Mouse (Mus musculus): ENCODE results near the gene Klhl40. TPM values are rescaled to one million over a fixed set of nuclear protein-coding genes. Genes with fewer than 3 reads are reported as not detected.

The Klhl40 gene
- total and polyA plus RNA-seq, 3 experiments = not detected

DNA sequence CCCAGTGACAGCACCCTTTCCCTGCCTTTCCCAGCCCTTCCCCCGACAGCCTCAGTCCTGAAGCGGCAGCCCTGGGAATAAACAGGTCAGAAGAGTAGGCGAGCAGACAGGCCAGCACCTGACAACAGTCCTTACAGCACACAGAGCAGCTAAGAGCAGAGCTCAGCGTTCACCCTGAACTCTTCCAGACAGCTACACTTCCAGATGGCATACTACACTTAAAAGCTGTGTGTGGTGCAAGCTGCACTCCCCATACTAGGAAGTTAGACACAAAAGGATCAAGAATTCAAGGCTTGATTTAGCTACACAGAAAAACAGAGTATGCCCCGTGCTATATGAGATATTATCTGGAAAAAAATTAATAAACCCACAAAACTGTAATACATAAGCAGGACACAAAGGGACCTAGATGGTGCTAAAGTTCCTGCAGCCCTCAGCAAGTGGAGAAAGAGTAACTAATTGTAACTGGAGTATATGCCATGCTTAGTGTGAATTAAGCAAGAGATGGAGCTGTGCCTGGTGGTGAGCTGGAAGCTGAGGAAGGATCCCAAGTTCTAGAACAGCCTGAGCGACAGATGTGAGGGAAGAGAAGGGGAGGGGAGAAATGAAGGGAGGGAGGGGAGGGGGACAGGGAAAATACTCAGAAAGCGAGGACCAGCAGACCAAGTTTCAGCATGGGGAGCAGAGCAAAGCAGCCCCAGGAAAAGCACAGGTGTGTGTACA lies 52.0 kb downstream of the Klhl40 start:
- no peak for ATAC-seq (ENCODE audit: extremely low read depth, insufficient number of reproducible peaks, low FRiP score, poor library complexity, severe bottlenecking)
- H3K9me3 ChIP-seq (replicated peaks) = no peaks in the 10 kb centered on the region
- no peaks in the 10 kb centered on the region for H3K36me3 ChIP-seq (replicated peaks)
- no peaks in the 10 kb centered on the region for H3K4me1 ChIP-seq (ENCODE audit: insufficient read depth, low read depth, low read length)
- DNase-seq (ENCODE audit: low spot score) = no peak
- no peak overlapping the region for H3K4me3 ChIP-seq (ENCODE audit: low read depth, low read length)
- no peak for TF ChIP-seq CTCF (IDR thresholded peaks at IDR 0.05; ENCODE audit: low read depth, low read length)
- no peak for TF ChIP-seq POLR2AphosphoS5 (IDR thresholded peaks at IDR 0.05; ENCODE audit: insufficient replicate concordance, low read depth, low read length)
- TF ChIP-seq GATA1 (IDR thresholded peaks at IDR 0.05; ENCODE audit: borderline replicate concordance, low read length) = no peak
- TF ChIP-seq GATA2 (IDR thresholded peaks at IDR 0.05; ENCODE audit: borderline replicate concordance, low read depth, low read length) = no peak
- no peak for TF ChIP-seq TAL1 (conservative IDR thresholded peaks at IDR 0.05; ENCODE audit: low read depth, low read length)
- peaks cover 25% of the 10 kb centered on the region; the same call in 1 of the 2 replicates for H3K27me3 ChIP-seq (ENCODE audit: insufficient read depth, low read length)

GRCm38 (mm10) chr9:121830243-121830955 lies 53.0 kb downstream of the Klhl40 start:
- ATAC-seq (ENCODE audit: extremely low read depth, insufficient number of reproducible peaks, low FRiP score, poor library complexity, severe bottlenecking) (no peak), DNase-seq (ENCODE audit: low spot score) (peak; percentile 27)
- Histone ChIP-seq H3K36me3 (replicated peaks) (no peaks in the 10 kb centered on the region), H3K9me3 (replicated peaks) (peaks cover under 1% of the 10 kb centered on the region), H3K4me3 (ENCODE audit: low read depth, low read length) (no peak overlapping the region), H3K4me1 (ENCODE audit: insufficient read depth, low read depth, low read length) (no peaks in the 10 kb centered on the region), H3K27me3 (ENCODE audit: insufficient read depth, low read length) (peaks cover 25% of the 10 kb centered on the region; the same call in 1 of the 2 replicates)
- TF ChIP-seq CTCF (IDR thresholded peaks at IDR 0.05; ENCODE audit: low read depth, low read length) (peak; percentile 31; the same call in 1 of the 2 replicates), POLR2AphosphoS5 (IDR thresholded peaks at IDR 0.05; ENCODE audit: insufficient replicate concordance, low read depth, low read length) (no peak), TAL1 (conservative IDR thresholded peaks at IDR 0.05; ENCODE audit: low read depth, low read length) (no peak), GATA2 (IDR thresholded peaks at IDR 0.05; ENCODE audit: borderline replicate concordance, low read depth, low read length) (no peak), GATA1 (IDR thresholded peaks at IDR 0.05; ENCODE audit: borderline replicate concordance, low read length) (no peak)

GRCm38 (mm10) chr9:121830956-121831293 lies 53.5 kb downstream of the Klhl40 start:
- ATAC-seq (ENCODE audit: extremely low read depth, insufficient number of reproducible peaks, low FRiP score, poor library complexity, severe bottlenecking) (no peak), DNase-seq (ENCODE audit: low spot score) (peak; percentile 45)
- no peak overlapping the region for H3K4me3 ChIP-seq (ENCODE audit: low read depth, low read length)
- H3K9me3 ChIP-seq (replicated peaks) = peaks cover 6% of the 10 kb centered on the region
- H3K36me3 ChIP-seq (replicated peaks) = no peaks in the 10 kb centered on the region
- peaks cover 29% of the 10 kb centered on the region; the same call in 1 of the 2 replicates for H3K27me3 ChIP-seq (ENCODE audit: insufficient read depth, low read length)
- no peaks in the 10 kb centered on the region for H3K4me1 ChIP-seq (ENCODE audit: insufficient read depth, low read depth, low read length)
- no peak for TF ChIP-seq TAL1 (conservative IDR thresholded peaks at IDR 0.05; ENCODE audit: low read depth, low read length)
- TF ChIP-seq GATA2 (IDR thresholded peaks at IDR 0.05; ENCODE audit: borderline replicate concordance, low read depth, low read length) = no peak
- TF ChIP-seq POLR2AphosphoS5 (IDR thresholded peaks at IDR 0.05; ENCODE audit: insufficient replicate concordance, low read depth, low read length) = no peak
- TF ChIP-seq GATA1 (IDR thresholded peaks at IDR 0.05; ENCODE audit: borderline replicate concordance, low read length) = no peak
- peak; percentile 29; the same call in 1 of the 2 replicates for TF ChIP-seq CTCF (IDR thresholded peaks at IDR 0.05; ENCODE audit: low read depth, low read length)

Other genes starting within 250 kb of the Klhl40 start
- gene Lyzl4, start 135.5 kb upstream of the Klhl40 start, total RNA-seq (2014; fragmentation: Nextera tagmentation) = not detected in 2 replicates
- gene Lyzl4, start 135.5 kb upstream of the Klhl40 start, total RNA-seq (2017) = not detected in 2 replicates
- not detected in 2 replicates for gene Lyzl4, start 135.5 kb upstream of the Klhl40 start, polyA plus RNA-seq (2012)
- not detected in 2 replicates for gene Vipr1, start 134.9 kb upstream of the Klhl40 start, total RNA-seq (2014; fragmentation: Nextera tagmentation)
- gene Vipr1, start 134.9 kb upstream of the Klhl40 start, total RNA-seq (2017) = under 0.01 and 0.52 TPM in 2 replicates
- gene Vipr1, start 134.9 kb upstream of the Klhl40 start, polyA plus RNA-seq (2012) = not detected in 2 replicates
- gene Sec22c, start 72.1 kb upstream of the Klhl40 start, total RNA-seq (2014; fragmentation: Nextera tagmentation) = 4.1 and 4.7 TPM in 2 replicates
- 3.0 and 3.6 TPM in 2 replicates for gene Sec22c, start 72.1 kb upstream of the Klhl40 start, total RNA-seq (2017)
- 3.3 and 4.8 TPM in 2 replicates for gene Sec22c, start 72.1 kb upstream of the Klhl40 start, polyA plus RNA-seq (2012)
- gene Ss18l2, start 67.3 kb upstream of the Klhl40 start, total RNA-seq (2014; fragmentation: Nextera tagmentation) = 12.9 and 19.0 TPM in 2 replicates
- gene Ss18l2, start 67.3 kb upstream of the Klhl40 start, total RNA-seq (2017) = 39.7 and 52.8 TPM in 2 replicates
- 7.1 and 9.7 TPM in 2 replicates for gene Ss18l2, start 67.3 kb upstream of the Klhl40 start, polyA plus RNA-seq (2012)
- gene Nktr, start 58.4 kb upstream of the Klhl40 start, total RNA-seq (2014; fragmentation: Nextera tagmentation) = 267 and 339 TPM in 2 replicates
- 109 and 135 TPM in 2 replicates for gene Nktr, start 58.4 kb upstream of the Klhl40 start, total RNA-seq (2017)
- gene Nktr, start 58.4 kb upstream of the Klhl40 start, polyA plus RNA-seq (2012) = 22.6 and 33.2 TPM in 2 replicates
- gene Zfp651, start 18.3 kb upstream of the Klhl40 start, total RNA-seq (2014; fragmentation: Nextera tagmentation) = not detected in 2 replicates
- gene Zfp651, start 18.3 kb upstream of the Klhl40 start, total RNA-seq (2017) = 0.05 and 0.12 TPM in 2 replicates
- 0.07 and 0.08 TPM in 2 replicates for gene Zfp651, start 18.3 kb upstream of the Klhl40 start, polyA plus RNA-seq (2012)
- gene Hhatl, start 14.9 kb downstream of the Klhl40 start, total RNA-seq (2014; fragmentation: Nextera tagmentation) = not detected in 2 replicates
- not detected in 2 replicates for gene Hhatl, start 14.9 kb downstream of the Klhl40 start, total RNA-seq (2017)
- gene Hhatl, start 14.9 kb downstream of the Klhl40 start, polyA plus RNA-seq (2012) = not detected in 2 replicates
- not detected in 2 replicates for gene Ccdc13, start 61.9 kb downstream of the Klhl40 start, total RNA-seq (2014; fragmentation: Nextera tagmentation)
- gene Ccdc13, start 61.9 kb downstream of the Klhl40 start, total RNA-seq (2017) = 0.33 TPM in 1 of 2 replicates, not detected in the other
- gene Ccdc13, start 61.9 kb downstream of the Klhl40 start, polyA plus RNA-seq (2012) = 0.09 TPM in 1 of 2 replicates, not detected in the other
- gene Higd1a, start 80.8 kb downstream of the Klhl40 start, total RNA-seq (2014; fragmentation: Nextera tagmentation) = 45.8 and 54.5 TPM in 2 replicates
- gene Higd1a, start 80.8 kb downstream of the Klhl40 start, total RNA-seq (2017) = 114 and 136 TPM in 2 replicates
- gene Higd1a, start 80.8 kb downstream of the Klhl40 start, polyA plus RNA-seq (2012) = 71.6 and 73.3 TPM in 2 replicates
- gene Ackr2, start 120.7 kb downstream of the Klhl40 start, total RNA-seq (2014; fragmentation: Nextera tagmentation) = not detected in 2 replicates
- gene Ackr2, start 120.7 kb downstream of the Klhl40 start, total RNA-seq (2017) = 0.11 and 0.12 TPM in 2 replicates
- not detected in 2 replicates for gene Ackr2, start 120.7 kb downstream of the Klhl40 start, polyA plus RNA-seq (2012)
- not detected in 2 replicates for gene Cyp8b1, start 138.7 kb downstream of the Klhl40 start, total RNA-seq (2014; fragmentation: Nextera tagmentation)
- 0.12 TPM in 1 of 2 replicates, not detected in the other for gene Cyp8b1, start 138.7 kb downstream of the Klhl40 start, total RNA-seq (2017)
- not detected in 2 replicates for gene Cyp8b1, start 138.7 kb downstream of the Klhl40 start, polyA plus RNA-seq (2012)
- not detected in 2 replicates for gene Fam198a, start 173.4 kb downstream of the Klhl40 start, total RNA-seq (2014; fragmentation: Nextera tagmentation)
- gene Fam198a, start 173.4 kb downstream of the Klhl40 start, total RNA-seq (2017) = 0.17 TPM in 1 of 2 replicates, not detected in the other
- gene Fam198a, start 173.4 kb downstream of the Klhl40 start, polyA plus RNA-seq (2012) = not detected in 2 replicates
- not detected in 2 replicates for gene Pomgnt2, start 219.5 kb downstream of the Klhl40 start, total RNA-seq (2014; fragmentation: Nextera tagmentation)
- gene Pomgnt2, start 219.5 kb downstream of the Klhl40 start, total RNA-seq (2017) = 0.22 TPM in 1 of 2 replicates, not detected in the other
- not detected in 2 replicates for gene Pomgnt2, start 219.5 kb downstream of the Klhl40 start, polyA plus RNA-seq (2012)

Measured in G1E (cell line).